Mouse (Mus musculus) MEL (cell line): ENCODE measurements at regions not wholly inside any gene's neighbourhood (a gene's known extent, or its start where the extent isn't known, plus 50 kb on each side); places are given as distances from the start of the nearest gene placed in this dataset.

Experiments used
- E2F4 ChIP-seq: IDR thresholded peaks from 2 replicates; pipeline ENCODE4 v1.6.1; 2011; ENCODE audit warnings: low read depth, low read length, improper control_type of control experiment, borderline replicate concordance
- MAZ ChIP-seq: IDR thresholded peaks from 2 replicates; pipeline ENCODE4 v1.6.1; 2012; ENCODE audit warnings: low read depth, mild to moderate bottlenecking, inconsistent platforms, low read length, improper control_type of control experiment
- NELFE ChIP-seq: IDR thresholded peaks from 2 replicates; pipeline ENCODE4 v1.6.1; 2011; ENCODE audit warnings: low read depth, low read length, improper control_type of control experiment
- POLR2A ChIP-seq, 2 experiments: IDR thresholded peaks; 2 replicates each; pipeline ENCODE4 v1.6.1; 2011 to 2012; ENCODE audit warnings: low read length in 2 of 2, mild to moderate bottlenecking in 2 of 2, control low read depth in 1 of 2, improper control_type of control experiment in 1 of 2, low read depth in 1 of 2, moderate library complexity in 1 of 2; ENCODE audit not compliant: control insufficient read depth in 1 of 2, insufficient read depth in 1 of 2, poor library complexity in 1 of 2
- POLR2AphosphoS2 ChIP-seq: IDR thresholded peaks from 2 replicates; pipeline ENCODE4 v1.6.1; 2011; ENCODE audit warnings: low read length, improper control_type of control experiment
- RAD21 ChIP-seq: IDR thresholded peaks from 2 replicates; pipeline ENCODE4 v1.6.1; 2011; ENCODE audit warnings: mild to moderate bottlenecking, low read depth, low read length, improper control_type of control experiment
- SMC3 ChIP-seq: IDR thresholded peaks from 2 replicates; pipeline ENCODE4 v1.6.1; 2011; ENCODE audit warnings: low read depth, low read length, improper control_type of control experiment
- TAL1 ChIP-seq: IDR thresholded peaks from 2 replicates; pipeline ENCODE4 v1.6.1; 2012; ENCODE audit warnings: mild to moderate bottlenecking, inconsistent platforms, low read length, moderate library complexity, mixed read lengths

- TF ChIP-seq POLR2A (IDR thresholded peaks at IDR 0.05; ENCODE audit: control insufficient read depth in 1 of 2, insufficient read depth in 1 of 2, low read depth in 1 of 2, low read length in 2 of 2, poor library complexity in 1 of 2) (no peak), POLR2AphosphoS2 (no peak), TAL1 (no peak), MAZ (no peak), NELFE (no peak), RAD21 (no peak), E2F4 (no peak), SMC3 (no peak)
These were observed 78.8 kb upstream of the Tbca start for GRCm38 (mm10) chr13:94709691-94710573.
